Mouse (Mus musculus) embryonic stem cell, embryonic (primary cell): ENCODE results near the gene Tpx2.

Experiments used
- CTCF ChIA-PET, 4 experiments: fragments of 300-600 bp in 2 of 4; fragments of 350-600 bp in 2 of 4; sonication (Branson Sonifier 250); formaldehyde crosslinking; loops; one replicate each; lab custom pipeline; 2022; ENCODE audit warnings: inconsistent platforms in 2 of 4; lab: Charles Lee
- POLR2A ChIA-PET, 4 experiments: fragments of 300-600 bp in 2 of 4; fragments of 350-600 bp in 2 of 4; sonication (Branson Sonifier 250); formaldehyde crosslinking; loops; one replicate each; lab custom pipeline; 2022; ENCODE audit warnings: antibody characterized with exemption in 4 of 4, inconsistent platforms in 1 of 4; lab: Charles Lee

Gene Tpx2

DNA sequence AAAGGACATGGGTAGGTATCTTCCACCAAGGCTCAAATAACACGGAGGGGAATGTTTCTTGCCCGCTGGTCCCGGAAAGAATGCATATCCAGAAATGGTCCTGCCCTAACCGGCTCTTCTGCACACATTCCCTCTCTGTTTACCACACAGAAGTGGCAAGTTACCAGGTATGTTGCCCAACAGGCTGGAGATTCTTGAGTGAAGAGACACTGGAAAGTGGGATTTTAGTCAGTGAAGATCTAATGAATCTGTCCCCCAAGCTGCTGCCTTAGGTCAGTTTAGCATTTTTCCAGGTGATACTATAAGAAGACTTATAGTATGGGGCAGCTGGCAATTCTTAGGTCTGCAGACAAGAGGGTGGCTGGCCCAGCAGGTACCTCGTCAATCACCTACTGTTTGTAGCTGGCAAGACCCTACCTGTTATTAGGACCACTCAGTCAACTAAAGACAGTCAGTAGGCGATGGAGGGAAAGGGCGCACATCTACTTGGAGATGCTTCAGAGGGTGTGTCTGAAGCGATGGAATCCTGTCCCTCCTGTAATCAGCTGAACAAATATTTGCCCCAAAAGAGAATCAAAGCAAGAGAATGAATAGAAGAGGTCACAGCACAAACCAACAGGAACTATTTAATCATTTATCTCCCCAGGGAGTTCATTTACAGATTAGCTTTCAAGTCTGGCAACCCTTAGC lies 20.3 kb upstream of the Tpx2 start:
- ChIA-PET POLR2A (interaction anchor here (0.5 to 13.0 kb wide), 34 partner anchors 11 to 158 kb away, joined by 3 to 343 read pairs (median 5); partner anchors contain the start of genes H13 (in 1 of the 4), Id1 (in 1 of the 4), Mcts2 (in 1 of the 4) and Tpx2 (in 1 of the 4)), CTCF (interaction anchor here (0.5 to 1.6 kb wide), 7 partner anchors 60 to 210 kb away, joined by 3 to 7 read pairs (median 4); partner anchors contain the start of gene H13 (in 1 of the 4))

GRCm38 (mm10) chr2:152828011-152828370 lies 19.8 kb upstream of the Tpx2 start:
- ChIA-PET POLR2A (interaction anchor here (0.6 to 13.0 kb wide), 30 partner anchors 11 to 519 kb away, joined by 3 to 343 read pairs (median 5); partner anchors contain the start of genes H13 (in 1 of the 4), Id1 (in 1 of the 4), Mcts2 (in 1 of the 4) and Tpx2 (in 1 of the 4)), CTCF (interaction anchor here in 3 of 4 experiments (0.5 to 1.6 kb wide), 5 partner anchors 61 to 210 kb away, joined by 3 to 7 read pairs (median 5); no protein-coding TSS in a partner anchor)

GRCm38 (mm10) chr2:152828532-152828931 lies 19.2 kb upstream of the Tpx2 start:
- CTCF ChIA-PET = no interaction called here
- POLR2A ChIA-PET = interaction anchor here (0.6 to 13.0 kb wide), 17 partner anchors 12 to 518 kb away, joined by 3 to 343 read pairs (median 6); partner anchors contain the start of gene Mcts2 (in 1 of the 4)

- ChIA-PET CTCF (interaction anchor here in 3 of 4 experiments (0.8 to 2.8 kb wide), 12 partner anchors 8 to 160 kb away, joined by 3 to 34 read pairs (median 6); partner anchors contain the start of gene H13 (in 1 of the 3)), POLR2A (interaction anchor here in 3 of 4 experiments (0.6 to 13.0 kb wide), 39 partner anchors 9 to 486 kb away, joined by 3 to 343 read pairs (median 7); partner anchors contain the start of genes Mcts2 (in 2 of the 3) and H13 (in 1 of the 3))
Observed at GRCm38 (mm10) chr2:152829367-152829881, 18.3 kb upstream of the Tpx2 start.

- ChIA-PET CTCF (interaction anchor here (0.5 to 2.8 kb wide), 45 partner anchors 8 to 779 kb away, joined by 3 to 34 read pairs (median 5); partner anchors contain the start of genes H13 (in 3 of the 4), Defb25 (in 1 of the 4), Mcts2 (in 1 of the 4) and Xkr7 (in 1 of the 4)), POLR2A (interaction anchor here (0.6 to 13.0 kb wide), 67 partner anchors 10 to 487 kb away, joined by 3 to 343 read pairs (median 5); partner anchors contain the start of genes Mcts2 (in 3 of the 4) and H13 (in 2 of the 4))
Observed at GRCm38 (mm10) chr2:152830021-152830921, 17.5 kb upstream of the Tpx2 start.

GRCm38 (mm10) chr2:152831019-152831878 lies 16.5 kb upstream of the Tpx2 start, which contains the start of gene Bcl2l1:
TSS of gene Bcl2l1 (minus strand) at chr2:152831728.
- CTCF ChIA-PET = interaction anchor here (0.5 to 2.8 kb wide), 33 partner anchors 8 to 725 kb away, joined by 3 to 34 read pairs (median 5); partner anchors contain the start of genes H13 (in 3 of the 4), Mcts2 (in 1 of the 4) and Xkr7 (in 1 of the 4)
- POLR2A ChIA-PET = interaction anchor here (0.5 to 13.0 kb wide), 43 partner anchors 11 to 170 kb away, joined by 3 to 343 read pairs (median 4); partner anchors contain the start of genes Mcts2 (in 2 of the 4) and H13 (in 1 of the 4)

- ChIA-PET CTCF (interaction anchor here (0.6 to 1.5 kb wide), 6 partner anchors 8 to 289 kb away, joined by 3 to 13 read pairs (median 4); no protein-coding TSS in a partner anchor), POLR2A (interaction anchor here in 1 of 4 experiments (1.1 to 1.3 kb wide), 2 partner anchors 62 to 130 kb away, joined by 3 read pairs; no protein-coding TSS in a partner anchor)
Observed at GRCm38 (mm10) chr2:152839256-152839655, 8.5 kb upstream of the Tpx2 start.

DNA sequence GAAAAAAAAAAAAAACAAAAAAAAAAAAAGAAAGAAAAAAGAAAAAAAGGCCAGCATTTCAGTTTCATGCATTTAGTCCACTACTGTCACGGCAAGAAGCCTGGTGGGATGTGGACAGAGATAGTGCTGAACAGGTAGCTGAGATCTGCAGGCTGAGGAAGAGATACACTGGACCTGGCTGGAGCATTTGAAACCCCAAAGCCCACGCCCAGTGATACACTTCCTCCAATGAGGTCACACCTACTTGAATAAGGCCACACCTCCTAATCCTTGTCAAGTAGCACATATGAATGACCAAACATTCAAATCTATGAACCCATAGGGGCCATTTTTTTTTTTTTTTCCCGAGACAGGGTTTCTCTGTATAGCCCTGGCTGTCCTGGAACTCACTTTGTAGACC lies 5.0 kb upstream of the Tpx2 start:
- CTCF ChIA-PET = interaction anchor here in 1 of 4 experiments (0.7 kb wide), 1 partner anchor 19 kb away, joined by 12 read pairs; no protein-coding TSS in a partner anchor

GRCm38 (mm10) chr2:152847057-152847814 lies 528 bp upstream of the Tpx2 start:
- CTCF ChIA-PET = interaction anchor here in 3 of 4 experiments (0.6 to 1.4 kb wide), 6 partner anchors 81 to 283 kb away, joined by 3 to 6 read pairs (median 3); no protein-coding TSS in a partner anchor
- POLR2A ChIA-PET = interaction anchor here in 3 of 4 experiments (0.6 to 1.8 kb wide), 20 partner anchors 12 to 1306 kb away, joined by 3 to 11 read pairs (median 4); partner anchors contain the start of genes Mcts2 (in 2 of the 3) and H13 (in 1 of the 3)

More for the DNA sequence above, 5.0 kb upstream of the Tpx2 start:
- POLR2A ChIA-PET = interaction anchor here in 3 of 4 experiments (0.7 to 1.5 kb wide), 4 partner anchors 13 to 377 kb away, joined by 3 to 5 read pairs (median 4); no protein-coding TSS in a partner anchor

- POLR2A ChIA-PET = interaction anchor here in 3 of 4 experiments (0.6 to 1.8 kb wide), 15 partner anchors 8 to 179 kb away, joined by 3 to 11 read pairs (median 4); partner anchors contain the start of genes Mcts2 (in 2 of the 3) and H13 (in 1 of the 3)
- CTCF ChIA-PET = interaction anchor here in 2 of 4 experiments (1.0 to 1.4 kb wide), 2 partner anchors 84 to 170 kb away, joined by 3 read pairs; no protein-coding TSS in a partner anchor
Observed at GRCm38 (mm10) chr2:152848466-152848865, 702 bp downstream of the Tpx2 start.

- CTCF ChIA-PET = interaction anchor here in 1 of 4 experiments (0.6 kb wide), 1 partner anchor 12 kb away, joined by 4 read pairs; no protein-coding TSS in a partner anchor
- POLR2A ChIA-PET = interaction anchor here in 2 of 4 experiments (0.8 to 1.2 kb wide), 3 partner anchors 9 to 152 kb away, joined by 3 to 4 read pairs (median 4); no protein-coding TSS in a partner anchor
Observed at GRCm38 (mm10) chr2:152859501-152859900, 11.7 kb downstream of the Tpx2 start.

DNA sequence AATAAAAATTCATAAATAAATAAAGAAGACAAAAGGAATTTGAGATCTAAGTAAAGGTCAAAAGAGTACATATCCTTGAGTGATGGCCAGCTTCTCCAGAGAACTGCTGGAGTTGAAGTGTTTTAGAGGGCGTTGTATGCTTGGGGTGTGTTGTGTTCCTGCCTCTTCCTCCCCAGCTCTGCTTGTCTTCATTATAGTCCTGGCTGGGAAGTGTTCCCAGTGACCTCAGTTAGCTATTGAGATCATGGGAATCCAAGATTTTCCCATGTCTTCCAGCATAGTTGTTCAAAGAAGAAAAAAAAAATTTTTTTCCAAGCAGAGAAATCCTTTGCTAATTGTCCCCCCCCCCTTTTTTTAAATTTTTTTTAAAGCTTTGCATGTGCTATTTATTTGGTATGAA lies 14.1 kb downstream of the Tpx2 start:
- CTCF ChIA-PET = interaction anchor here in 3 of 4 experiments (0.5 to 1.3 kb wide), 3 partner anchors 23 to 169 kb away, joined by 4 to 10 read pairs (median 4); no protein-coding TSS in a partner anchor
- POLR2A ChIA-PET = interaction anchor here (0.5 to 3.8 kb wide), 12 partner anchors 8 to 241 kb away, joined by 3 to 17 read pairs (median 4); partner anchors contain the start of genes Id1 (in 1 of the 4) and Tpx2 (in 1 of the 4)

- ChIA-PET POLR2A (interaction anchor here in 3 of 4 experiments (0.5 to 3.8 kb wide), 15 partner anchors 7 to 126 kb away, joined by 3 to 17 read pairs (median 4); partner anchors contain the start of genes Id1 (in 1 of the 3) and Tpx2 (in 1 of the 3)), CTCF (interaction anchor here in 1 of 4 experiments (1.3 kb wide), 1 partner anchor 170 kb away, joined by 4 read pairs; no protein-coding TSS in a partner anchor)
Observed at GRCm38 (mm10) chr2:152862638-152863037, 14.9 kb downstream of the Tpx2 start.

DNA sequence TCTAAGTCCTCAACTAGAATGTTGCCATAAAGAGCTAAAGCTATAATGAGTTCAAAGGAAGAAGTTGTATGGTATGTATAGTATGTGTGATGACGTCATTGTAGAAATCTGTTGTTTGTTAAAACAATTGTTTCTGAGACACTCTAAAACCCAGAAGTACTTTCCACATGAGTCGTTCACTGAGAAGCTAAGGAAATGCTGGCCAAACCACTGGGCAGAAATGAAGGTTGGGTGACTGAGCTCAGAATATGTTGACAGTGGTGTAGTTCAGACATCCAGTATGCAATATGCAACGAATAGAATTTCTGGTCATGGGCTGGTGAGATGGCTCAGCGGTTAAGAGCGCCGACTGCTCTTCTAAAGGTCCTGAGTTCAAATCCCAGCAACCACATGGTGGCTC lies 15.6 kb downstream of the Tpx2 start:
- POLR2A ChIA-PET = interaction anchor here (0.5 to 3.8 kb wide), 17 partner anchors 7 to 70 kb away, joined by 3 to 17 read pairs (median 4); partner anchors contain the start of gene Tpx2 (in 2 of the 4)
- CTCF ChIA-PET = interaction anchor here in 1 of 4 experiments (0.6 kb wide), 3 partner anchors 50 to 185 kb away, joined by 3 to 4 read pairs (median 3); no protein-coding TSS in a partner anchor
